Mouse (Mus musculus): ENCODE data around the gene Mmp11.
"Not testable (repeated sequence)": the region's sequence is repeated elsewhere in the genome, so short reads cannot be mapped to it uniquely, and the experiment has no call there.

DNA sequence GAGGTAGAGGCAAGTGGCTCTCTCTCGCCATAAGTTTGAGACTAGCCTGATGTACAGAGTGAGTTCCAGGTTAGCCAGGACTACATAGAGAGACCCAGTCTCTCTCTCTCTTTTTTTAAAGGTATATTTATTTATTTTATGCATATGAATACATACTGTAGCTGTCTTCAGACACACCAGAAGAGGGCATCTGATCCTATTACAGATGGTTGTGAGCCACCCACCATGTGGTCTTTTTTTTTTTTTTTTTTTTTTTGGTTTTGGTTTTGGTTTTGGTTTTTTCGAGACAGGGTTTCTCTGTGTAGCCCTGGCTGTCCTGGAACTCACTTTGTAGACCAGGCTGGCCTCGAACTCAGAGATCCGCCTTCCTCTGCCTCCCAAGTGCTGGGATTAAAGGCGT lies 48.8 kb downstream of the Mmp11 start:
- not testable (repeated sequence) for TF ChIP-seq CTCF (IDR thresholded peaks at IDR 0.05; ENCODE audit: control insufficient read depth, insufficient read depth, insufficient replicate concordance, low read depth, low read length); POLR2A (IDR thresholded peaks at IDR 0.05; ENCODE audit: control insufficient read depth, low read depth, low read length)
